Mouse (Mus musculus): ENCODE measurements around the gene Ufc1.
A peak's percentile ranks its signal among the peaks of the same experiment; 100 is the strongest.

Ufc1 gene

GRCm38 (mm10) chr1:171271196-171271595 lies 23.6 kb downstream of the Ufc1 start:
- DNase-seq (ENCODE audit: low read depth, low spot score): no peak

DNA sequence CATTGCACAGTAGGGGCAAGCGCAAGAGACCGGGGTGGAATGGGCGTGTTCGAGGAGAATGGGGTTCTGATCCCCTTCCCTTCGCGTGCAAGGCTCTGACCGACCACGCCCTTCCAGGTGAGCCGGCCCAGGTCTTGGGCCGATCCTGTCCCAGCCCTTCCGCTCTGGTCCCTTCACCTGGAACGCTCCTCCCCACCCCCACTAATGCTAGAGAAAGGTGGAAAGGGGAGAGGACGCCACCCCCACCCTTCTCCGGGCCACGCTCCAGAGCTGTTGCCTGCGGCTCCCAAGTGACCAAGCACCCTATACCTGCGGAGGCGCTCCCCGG lies 24.3 kb downstream of the Ufc1 start:
- no peak for DNase-seq (ENCODE audit: low read depth, low spot score)

DNA sequence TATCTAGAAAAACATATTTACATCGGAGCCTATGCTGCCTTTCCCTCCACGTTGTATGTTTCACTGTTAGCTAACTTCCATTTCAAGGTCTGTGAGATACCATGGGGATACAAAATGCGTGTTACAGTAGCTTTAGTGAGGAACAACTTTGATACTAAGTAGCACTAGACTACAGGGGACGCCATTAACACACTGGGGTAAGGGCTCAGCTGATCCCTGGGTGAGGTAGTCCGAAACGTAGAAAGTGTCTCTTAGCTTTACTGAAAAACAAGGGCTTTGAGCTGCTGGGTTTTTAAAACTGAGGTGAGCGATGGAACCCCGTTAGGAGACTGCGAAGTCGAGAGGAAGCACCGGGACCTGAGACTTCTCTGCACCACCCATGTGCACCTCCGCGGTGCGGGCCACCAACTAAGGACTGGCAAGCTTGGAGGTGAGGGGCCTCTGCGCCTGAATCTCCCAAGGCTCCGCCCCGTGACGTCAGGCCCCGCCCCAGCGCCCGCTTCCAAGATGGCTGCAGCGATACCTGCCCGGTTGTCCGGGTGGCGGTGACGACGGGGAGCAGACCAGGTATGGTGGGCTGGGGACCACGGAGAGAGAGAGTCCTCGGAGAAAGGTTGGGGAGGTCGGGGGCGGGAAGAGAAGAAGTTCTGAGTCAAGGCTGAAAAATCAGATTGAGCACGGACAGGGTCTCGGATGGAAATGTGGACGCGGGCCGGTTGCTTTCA lies 24.8 kb downstream of the Ufc1 start, which contains the start of gene B4galt3:
TSS of gene B4galt3 (plus strand) at position 481 of the 725 bp plus-strand sequence.
- DNase-seq (ENCODE audit: low read depth, low spot score): peak; percentile 78

GRCm38 (mm10) chr1:171268341-171268740 lies 26.5 kb downstream of the Ufc1 start:
- no peak for DNase-seq (ENCODE audit: low read depth, low spot score)

DNA sequence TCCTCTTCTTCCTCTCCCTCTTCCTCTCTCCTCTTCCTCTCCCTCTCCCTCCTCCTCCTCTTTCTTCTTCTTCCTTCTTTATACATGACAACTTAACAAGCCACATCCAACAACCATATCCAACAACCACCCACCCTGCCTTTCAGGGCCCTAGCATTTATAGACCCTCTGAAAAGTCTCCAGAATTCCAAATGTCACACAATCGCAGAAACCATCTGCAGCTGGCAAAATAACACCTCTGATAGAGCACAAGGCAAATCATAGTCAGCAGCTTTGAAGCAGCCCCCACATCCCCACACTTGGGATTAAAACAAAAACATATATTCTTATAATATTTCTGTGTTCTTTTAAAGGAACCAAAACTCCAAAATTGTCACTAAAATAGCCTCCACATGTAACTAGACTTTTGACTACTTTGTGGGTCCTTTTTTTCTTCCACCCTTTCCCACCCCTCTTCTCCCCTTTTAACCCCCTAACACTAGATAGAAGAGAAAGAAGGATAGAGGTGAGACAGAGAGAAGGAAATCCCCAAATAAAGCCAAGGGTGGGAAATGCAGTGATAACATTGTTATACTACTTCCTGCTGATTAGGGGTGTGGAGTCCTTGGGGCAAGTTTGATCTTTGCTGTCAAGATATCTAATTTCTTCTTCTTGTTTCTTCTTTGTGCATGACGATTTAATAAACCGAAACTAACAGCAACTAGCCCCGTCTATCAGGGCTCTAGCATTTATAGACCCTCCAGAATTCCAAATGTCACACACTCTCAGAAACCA lies 28.7 kb downstream of the Ufc1 start:
- no peak for DNase-seq (ENCODE audit: low read depth, low spot score)

DNA sequence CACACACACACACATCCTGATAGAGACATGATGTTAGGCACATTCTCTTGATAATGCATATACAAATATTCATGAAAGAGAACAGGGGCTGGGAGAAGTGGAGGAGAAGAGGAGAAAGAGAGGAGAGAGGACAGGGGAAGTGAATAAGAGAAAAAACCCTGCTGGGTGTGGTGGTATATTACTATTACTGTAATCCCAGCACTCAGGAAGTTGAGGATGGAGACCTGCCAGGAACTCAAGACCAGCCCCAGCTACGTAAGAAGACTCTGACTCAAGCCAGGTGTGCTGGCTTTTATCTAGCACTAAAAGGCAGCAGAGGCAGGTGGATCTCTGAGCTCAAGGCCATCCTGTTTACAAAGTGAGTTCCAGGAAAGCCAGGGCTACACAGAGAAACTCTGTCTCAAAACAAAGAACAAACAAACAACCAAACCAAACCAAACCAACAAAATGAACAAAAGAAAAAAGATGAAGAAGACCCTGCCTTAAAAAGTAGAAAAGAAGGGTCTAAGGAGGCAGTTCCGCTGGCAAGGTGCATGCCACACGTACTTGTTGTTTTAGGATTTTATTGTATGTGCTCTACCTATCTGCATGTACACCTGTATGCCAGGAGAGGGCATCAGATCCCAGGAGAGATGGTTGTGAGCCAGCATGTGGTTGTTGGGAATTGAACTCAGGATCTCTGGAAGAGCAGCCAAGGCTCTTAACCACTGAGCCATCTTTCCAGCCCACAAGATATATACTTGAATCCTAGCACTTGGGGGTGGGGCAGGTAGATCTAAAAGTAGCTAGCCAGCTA lies 31.0 kb downstream of the Ufc1 start:
- no peak for DNase-seq (ENCODE audit: low read depth, low spot score)

DNA sequence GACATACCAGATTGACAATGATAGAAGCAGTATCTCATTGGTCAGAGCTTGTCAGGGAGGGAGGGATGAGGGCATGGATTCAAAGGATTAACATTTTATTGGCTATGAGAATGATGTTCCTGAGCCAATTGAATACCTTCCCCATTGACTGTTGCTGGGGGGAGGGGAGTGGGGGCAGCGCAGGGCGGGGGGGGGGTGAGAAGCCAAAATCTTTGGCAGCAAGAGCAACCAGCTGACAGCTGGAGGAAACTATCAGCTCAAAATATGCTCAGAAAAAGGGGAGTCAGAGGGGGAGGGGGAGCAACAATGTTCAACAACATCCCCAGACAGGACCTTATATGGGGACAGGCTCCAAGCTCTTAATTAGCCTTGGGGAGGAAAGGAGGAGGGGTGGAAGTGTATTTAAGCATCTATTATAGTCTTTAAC lies 31.6 kb downstream of the Ufc1 start:
- DNase-seq (ENCODE audit: low read depth, low spot score): peak; percentile 76

DNA sequence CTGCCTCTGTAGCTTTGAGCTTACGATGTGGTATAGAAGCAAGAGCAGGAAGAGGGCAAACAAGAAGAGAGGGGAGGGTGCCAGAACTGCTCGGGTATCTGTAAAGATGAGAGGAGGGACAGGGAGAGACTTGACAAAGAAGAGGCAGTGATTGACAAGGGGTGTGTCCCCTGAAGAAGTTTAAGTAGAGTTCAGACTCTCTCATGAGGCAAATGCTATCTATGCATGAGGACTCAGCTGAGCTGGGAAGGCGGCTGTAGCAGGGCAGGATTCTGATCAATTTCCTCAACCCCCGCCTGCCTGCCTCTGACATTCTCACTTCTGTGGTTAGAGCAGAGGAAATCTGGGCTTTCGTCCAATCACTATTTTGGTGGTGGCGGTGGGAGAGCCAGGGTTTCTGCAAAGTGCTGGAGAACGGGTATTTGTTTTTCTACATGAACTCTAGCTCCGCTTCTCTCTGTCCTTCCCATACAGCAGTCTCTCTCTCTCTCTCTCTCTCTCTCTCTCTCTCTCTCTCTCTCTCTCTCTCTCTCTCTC lies 32.2 kb downstream of the Ufc1 start:
- no peak for DNase-seq (ENCODE audit: low read depth, low spot score)

DNA sequence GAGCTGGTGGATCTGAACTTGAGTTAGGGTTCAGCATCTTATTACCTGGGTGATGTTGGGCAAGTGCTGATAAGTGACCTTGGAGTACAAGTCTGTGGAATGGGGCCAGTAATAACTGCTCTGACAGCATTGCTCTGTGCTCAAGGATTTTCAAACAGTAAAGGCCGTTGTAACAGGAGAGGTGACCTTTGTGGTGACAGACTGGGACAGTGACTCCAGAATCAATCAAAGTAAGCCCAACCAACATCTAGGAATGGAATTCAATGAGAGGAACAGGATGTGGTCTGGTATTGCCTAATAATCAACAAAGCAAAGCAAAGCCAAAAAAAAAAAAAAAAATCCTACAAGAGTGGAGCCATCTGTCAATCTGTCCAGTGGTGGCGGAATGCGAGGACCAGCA lies 34.5 kb downstream of the Ufc1 start:
- DNase-seq (ENCODE audit: low read depth, low spot score): no peak

GRCm38 (mm10) chr1:171258921-171259320 lies 35.9 kb downstream of the Ufc1 start:
- DNase-seq (ENCODE audit: low read depth, low spot score): no peak

GRCm38 (mm10) chr1:171257781-171258180 lies 37.0 kb downstream of the Ufc1 start:
- DNase-seq (ENCODE audit: low read depth, low spot score): no peak

GRCm38 (mm10) chr1:171256937-171257548 lies 37.8 kb downstream of the Ufc1 start:
- DNase-seq (ENCODE audit: low read depth, low spot score): no peak

DNA sequence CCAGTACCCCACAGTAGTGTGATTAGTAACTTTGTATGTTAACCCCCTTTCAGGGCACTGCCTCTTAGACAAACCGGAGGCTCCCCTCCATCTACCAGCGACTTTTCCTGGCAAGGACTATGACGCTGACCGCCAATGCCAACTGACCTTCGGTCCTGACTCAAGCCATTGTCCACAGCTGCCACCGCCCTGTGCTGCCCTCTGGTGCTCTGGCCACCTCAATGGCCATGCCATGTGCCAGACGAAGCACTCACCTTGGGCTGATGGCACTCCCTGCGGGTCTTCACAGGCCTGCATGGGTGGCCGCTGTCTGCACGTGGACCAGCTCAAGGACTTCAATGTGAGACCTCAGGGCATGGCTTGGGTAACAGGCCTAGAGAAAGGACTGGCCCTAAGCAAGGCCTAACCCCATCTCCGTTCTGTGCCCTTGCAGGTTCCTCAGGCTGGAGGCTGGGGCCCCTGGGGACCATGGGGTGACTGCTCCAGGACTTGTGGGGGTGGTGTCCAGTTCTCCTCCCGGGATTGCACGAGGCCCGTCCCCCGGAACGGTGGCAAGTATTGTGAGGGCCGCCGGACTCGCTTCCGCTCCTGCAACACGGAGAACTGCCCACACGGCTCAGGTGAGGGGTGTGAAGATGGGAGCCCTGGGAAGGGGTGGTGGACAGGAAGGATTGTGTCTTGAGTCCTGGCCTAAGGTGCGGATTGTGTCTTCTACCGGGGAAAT lies 38.6 kb downstream of the Ufc1 start:
- DNase-seq (ENCODE audit: low read depth, low spot score): no peak

GRCm38 (mm10) chr1:171252415-171252814 lies 42.4 kb downstream of the Ufc1 start:
- no peak for DNase-seq (ENCODE audit: low read depth, low spot score)

- DNase-seq (ENCODE audit: low read depth, low spot score): no peak
These were observed 43.1 kb downstream of the Ufc1 start for GRCm38 (mm10) chr1:171251594-171252324.

- DNase-seq (ENCODE audit: low read depth, low spot score): no peak
These were observed 43.9 kb downstream of the Ufc1 start, which contains the start of gene Ndufs2 for GRCm38 (mm10) chr1:171250680-171251593. Gene Ndufs2, minus strand, starts transcription at chr1:171251388.

DNA sequence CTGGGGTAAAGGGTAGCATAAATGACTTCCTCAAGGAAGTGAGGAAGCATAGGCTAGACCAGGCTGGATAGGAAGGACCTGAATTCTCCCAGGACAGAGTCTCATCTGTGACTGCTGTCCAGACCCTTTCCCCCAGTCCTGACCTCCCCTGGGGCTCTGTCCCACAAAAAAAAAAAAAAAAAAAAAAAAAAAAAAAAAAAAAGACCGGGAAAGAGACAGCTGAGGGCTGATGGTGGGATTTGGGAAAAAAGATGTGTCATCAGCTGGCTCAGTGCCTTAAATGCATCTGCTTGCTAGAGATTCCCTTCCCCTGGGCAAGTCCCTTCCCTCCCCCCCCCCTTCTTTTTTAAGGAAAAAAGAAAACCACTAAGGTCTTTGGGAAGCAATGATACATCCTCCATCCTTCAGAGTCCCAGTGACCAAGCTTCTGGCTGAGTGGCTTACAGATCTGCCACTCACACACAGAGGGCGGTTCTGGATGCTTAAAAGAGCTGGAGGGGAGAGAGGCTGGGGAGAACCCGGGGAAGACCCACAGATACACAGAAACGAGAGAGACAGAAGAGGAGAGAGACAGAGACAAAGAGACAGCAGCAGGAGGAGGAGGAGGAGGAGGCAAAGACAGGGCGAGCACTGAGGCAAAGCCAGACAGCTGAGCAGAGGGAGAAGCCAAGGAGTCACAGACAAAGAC lies 44.8 kb downstream of the Ufc1 start, which contains the start of gene Adamts4:
TSS of gene Adamts4 (plus strand) at position 509 of the 688 bp plus-strand sequence.
- no peak for DNase-seq (ENCODE audit: low read depth, low spot score)
